Mouse (Mus musculus) heart, embryonic 15.5 days (tissue): Measurements from ENCODE around the gene Cnot6. TPM values are rescaled to one million over a fixed set of nuclear protein-coding genes. Genes with fewer than 3 reads are reported as not detected.

Source experiments
- ATAC-seq: fragments of 200-750 bp; cut with Nextera tagmentation; replicated peaks from 2 replicates; pipeline ENCODE4 v1.8.0; 2017; ENCODE audit warnings: low read depth, moderate TSS enrichment; ENCODE audit not compliant: insufficient number of reproducible peaks, insufficient read depth, low FRiP score
- H3K27ac ChIP-seq: fragments of 300-500 bp; sonication (generic); 2 replicates; pipeline ENCODE4 v1.5.1; 2015; ENCODE audit warnings: mild to moderate bottlenecking, inconsistent platforms
- H3K27me3 ChIP-seq: fragments of 300-500 bp; sonication (generic); 2 replicates; pipeline ENCODE4 v1.6.1; 2015; ENCODE audit warnings: inconsistent platforms
- H3K36me3 ChIP-seq: fragments of 300-500 bp; sonication (generic); 2 replicates; pipeline ENCODE4 v1.6.1; 2015; ENCODE audit warnings: mild to moderate bottlenecking, inconsistent platforms
- H3K4me1 ChIP-seq: fragments of 300-500 bp; sonication (generic); replicated peaks from 2 replicates; pipeline ENCODE4 v1.6.1; 2015; ENCODE audit warnings: inconsistent platforms
- H3K4me2 ChIP-seq: fragments of 300-500 bp; sonication (generic); 2 replicates; pipeline ENCODE4 v1.6.1; 2015; ENCODE audit warnings: inconsistent platforms, mild to moderate bottlenecking, moderate library complexity
- H3K4me3 ChIP-seq: fragments of 300-500 bp; sonication (generic); 2 replicates; pipeline ENCODE4 v1.5.1; 2015; ENCODE audit warnings: mild to moderate bottlenecking, inconsistent platforms
- H3K9ac ChIP-seq: fragments of 300-500 bp; sonication (generic); 2 replicates; pipeline ENCODE4 v1.6.1; 2015; ENCODE audit warnings: mild to moderate bottlenecking, inconsistent platforms
- H3K9me3 ChIP-seq: fragments of 300-500 bp; sonication (generic); replicated peaks from 2 replicates; pipeline ENCODE4 v1.6.1; 2016; ENCODE audit warnings: inconsistent platforms
- WGBS: fragments of 180-500 bp; shearing (Covaris S2); methylation state at CpG from one replicate; pipeline ENCODE4 v1.1.7; 2015; ENCODE audit warnings: mixed read lengths; 5-methylcytosine and 5-hydroxymethylcytosine counted together
- polyA plus RNA-seq: library from polyadenylated mRNA; unstranded; fragments of >200 nt; fragmentation: Nextera tagmentation; extraction: Ambion mirVana; gene quantifications from 2 replicates; pipeline ENCODE4 v1.2.1, GENCODE M21; 2015

Cnot6 gene
- 35.8 and 40.1 TPM in 2 replicates for polyA plus RNA-seq

DNA sequence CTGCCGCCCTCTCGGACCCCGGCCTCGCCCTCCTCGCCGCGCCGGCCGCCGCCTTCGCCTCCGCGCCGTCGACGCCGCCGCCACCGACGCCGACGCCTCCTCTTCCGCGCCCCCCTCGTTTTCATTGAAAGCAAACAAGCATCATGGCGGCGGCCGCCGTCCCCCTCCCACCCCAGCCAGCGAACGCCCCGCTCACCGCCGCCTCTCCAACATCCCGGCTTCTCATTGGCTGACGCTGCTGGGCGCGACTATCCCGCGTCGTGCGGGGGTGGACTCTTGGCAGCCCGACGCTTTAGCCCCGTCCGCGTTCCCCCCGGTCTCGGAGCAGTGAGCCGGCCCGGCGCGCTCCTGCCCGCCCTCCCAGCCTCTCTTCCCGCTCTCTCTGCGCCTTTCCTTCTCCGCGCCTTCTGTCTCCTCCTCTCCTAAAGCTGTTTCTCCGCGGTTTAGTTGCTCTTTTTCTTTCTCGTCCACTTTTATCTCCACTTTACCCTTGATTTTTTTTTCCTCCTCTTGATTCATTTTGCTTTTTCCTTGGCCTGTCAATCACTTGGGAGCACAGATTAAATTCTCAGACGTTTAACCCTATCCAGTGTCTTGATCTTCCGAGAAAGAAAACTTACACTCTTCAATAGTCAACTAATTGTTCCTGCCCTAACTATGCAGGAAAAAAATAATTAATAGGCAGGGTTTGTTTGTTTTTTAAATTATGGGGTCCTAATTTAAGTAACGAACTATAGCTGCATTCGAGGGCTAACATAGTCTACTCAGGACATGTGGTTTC lies at the start of gene Cnot6:
Gene Cnot6, minus strand, starts transcription at position 169 of the 781 bp plus-strand sequence.
- Histone ChIP-seq H3K27me3 (no peaks in the 10 kb centered on the region), H3K4me2 (peak within 1 kb of the TSS; percentile 78), H3K36me3 (no peaks in the 10 kb centered on the region), H3K9ac (peak within 1 kb of the TSS; percentile 99), H3K27ac (peak within 1 kb of the TSS; percentile 96), H3K4me1 (peaks cover 33% of the 10 kb centered on the region), H3K9me3 (no peaks in the 10 kb centered on the region), H3K4me3 (peak within 1 kb of the TSS; percentile 98)
- 1% methylated on average over 63 of the region's 65 CpGs for WGBS
- peak; percentile 96 for ATAC-seq

DNA sequence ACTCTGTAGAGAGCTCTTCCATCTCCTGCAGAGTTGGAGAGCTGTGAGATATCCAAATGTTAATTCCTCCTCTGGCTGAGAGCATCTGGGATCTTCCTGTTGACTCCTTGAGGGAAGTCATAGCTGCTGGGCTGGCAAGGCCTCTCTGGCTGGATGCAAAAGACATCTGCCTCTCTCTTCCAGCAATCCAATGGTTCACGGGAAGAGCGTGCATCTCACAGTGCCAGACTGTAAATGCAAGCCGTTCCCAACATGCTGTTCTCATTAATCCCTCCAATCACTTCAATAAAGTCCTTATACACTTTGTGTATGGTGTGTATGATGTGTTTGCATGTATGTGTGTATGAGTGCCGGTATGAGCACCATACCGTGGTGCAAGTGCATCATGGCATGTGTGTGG lies 48.6 kb upstream of the Cnot6 start:
- Histone ChIP-seq H3K9me3 (no peaks in the 10 kb centered on the region), H3K9ac (no peak overlapping the region), H3K27me3 (no peaks in the 10 kb centered on the region), H3K4me2 (no peak overlapping the region), H3K4me1 (peaks cover 20% of the 10 kb centered on the region), H3K4me3 (no peak overlapping the region), H3K36me3 (no peaks in the 10 kb centered on the region), H3K27ac (no peak overlapping the region)
- ATAC-seq, result no peak
- WGBS, result 85% methylated on average over 5 of the region's 5 CpGs

DNA sequence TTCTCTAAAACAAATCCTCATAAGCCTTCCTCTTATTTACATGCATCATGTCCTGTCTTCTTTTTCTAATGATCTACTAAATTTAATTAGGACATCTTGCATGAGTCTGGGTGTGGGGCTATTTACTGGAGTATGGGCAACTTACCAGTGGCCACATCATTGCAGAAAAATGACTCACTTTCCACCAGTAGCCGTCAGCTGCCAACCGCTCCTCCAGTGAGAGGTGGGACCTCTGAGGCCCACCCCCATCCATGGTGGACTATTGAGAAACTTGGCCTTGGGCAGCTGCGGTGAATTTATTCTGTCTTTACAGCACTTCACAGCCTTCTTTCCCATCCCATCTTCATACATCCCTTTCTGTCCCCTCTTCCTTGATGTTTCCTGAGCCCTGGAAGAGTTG lies 45.6 kb upstream of the Cnot6 start:
- Histone ChIP-seq H3K9ac (no peak overlapping the region), H3K4me2 (no peak overlapping the region), H3K4me3 (no peak overlapping the region), H3K36me3 (no peaks in the 10 kb centered on the region), H3K4me1 (peaks cover 14% of the 10 kb centered on the region), H3K9me3 (no peaks in the 10 kb centered on the region), H3K27me3 (no peaks in the 10 kb centered on the region), H3K27ac (no peak overlapping the region)
- WGBS, result 79% methylated on average over 3 of the region's 3 CpGs
- no peak for ATAC-seq

GRCm38 (mm10) chr11:49754958-49755665 lies 42.6 kb upstream of the Cnot6 start:
- no peak overlapping the region for H3K9ac ChIP-seq

GRCm38 (mm10) chr11:49746756-49747155 lies 34.2 kb upstream of the Cnot6 start:
- no peaks in the 10 kb centered on the region for H3K9me3 ChIP-seq
- H3K27ac ChIP-seq, result no peak overlapping the region
- H3K4me3 ChIP-seq, result no peak overlapping the region
- H3K4me2 ChIP-seq, result no peak overlapping the region
- 94% methylated on average over 1 of the region's 1 CpGs for whole genome bisulfite sequencing
- no peaks in the 10 kb centered on the region for H3K36me3 ChIP-seq
- ATAC-seq, result no peak
- H3K27me3 ChIP-seq, result no peaks in the 10 kb centered on the region
- no peak overlapping the region for H3K9ac ChIP-seq
- H3K4me1 ChIP-seq, result no peaks in the 10 kb centered on the region

More at GRCm38 (mm10) chr11:49754958-49755665, 42.6 kb upstream of the Cnot6 start:
- Histone ChIP-seq H3K27me3 (no peaks in the 10 kb centered on the region), H3K4me1 (peaks cover 14% of the 10 kb centered on the region), H3K4me2 (no peak overlapping the region), H3K36me3 (no peaks in the 10 kb centered on the region), H3K27ac (peak overlapping the region; percentile 80), H3K9me3 (no peaks in the 10 kb centered on the region), H3K4me3 (no peak overlapping the region)
- WGBS, result 32% methylated on average over 12 of the region's 12 CpGs
- peak; percentile 59 for ATAC-seq

DNA sequence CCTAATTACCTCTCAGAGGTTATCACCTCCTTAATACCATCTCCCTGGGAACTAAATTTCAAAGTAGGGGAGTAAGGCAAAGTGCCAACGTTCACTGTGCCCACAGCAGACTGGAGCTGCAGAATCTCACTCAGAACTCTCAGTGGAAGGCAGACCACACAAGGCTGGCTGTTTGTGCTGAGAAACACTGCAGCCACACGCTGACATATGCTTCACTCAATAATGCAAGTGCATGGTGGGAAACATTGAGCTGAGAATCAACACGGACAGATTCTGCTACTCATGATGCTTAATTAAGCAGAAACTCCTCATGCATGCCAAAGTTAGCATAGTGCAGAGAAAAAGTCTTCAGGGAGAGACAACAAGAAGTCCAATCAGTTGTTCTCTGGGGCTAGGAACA lies 33.3 kb upstream of the Cnot6 start:
- Histone ChIP-seq H3K36me3 (no peaks in the 10 kb centered on the region), H3K9me3 (no peaks in the 10 kb centered on the region), H3K9ac (no peak overlapping the region), H3K4me2 (no peak overlapping the region), H3K27ac (no peak overlapping the region), H3K4me1 (no peaks in the 10 kb centered on the region), H3K27me3 (no peaks in the 10 kb centered on the region), H3K4me3 (no peak overlapping the region)
- ATAC-seq, result no peak
- 69% methylated on average over 3 of the region's 3 CpGs for WGBS

GRCm38 (mm10) chr11:49744981-49745380 lies 32.5 kb upstream of the Cnot6 start:
- Histone ChIP-seq H3K4me3 (no peak overlapping the region), H3K27me3 (no peaks in the 10 kb centered on the region), H3K27ac (no peak overlapping the region), H3K4me1 (no peaks in the 10 kb centered on the region), H3K9me3 (no peaks in the 10 kb centered on the region), H3K36me3 (no peaks in the 10 kb centered on the region), H3K9ac (no peak overlapping the region), H3K4me2 (no peak overlapping the region)
- ATAC-seq, result no peak

- Histone ChIP-seq H3K9ac (no peak overlapping the region), H3K27ac (no peak overlapping the region), H3K4me1 (0 out of 2 replicates have a peak, but pooled peaks cover 2% of the 10 kb centered on the region), H3K4me3 (no peak overlapping the region), H3K9me3 (no peaks in the 10 kb centered on the region), H3K4me2 (no peak overlapping the region), H3K36me3 (no peaks in the 10 kb centered on the region), H3K27me3 (no peaks in the 10 kb centered on the region)
- 81% methylated on average over 7 of the region's 7 CpGs for WGBS
- ATAC-seq, result no peak
These were observed 31.1 kb upstream of the Cnot6 start for GRCm38 (mm10) chr11:49743634-49744033.

GRCm38 (mm10) chr11:49742248-49742647 lies 29.7 kb upstream of the Cnot6 start:
- no peak overlapping the region for H3K4me3 ChIP-seq
- peaks cover 8% of the 10 kb centered on the region for H3K4me1 ChIP-seq
- H3K27me3 ChIP-seq, result no peaks in the 10 kb centered on the region
- no peak overlapping the region for H3K9ac ChIP-seq
- no peak overlapping the region for H3K4me2 ChIP-seq
- no peak overlapping the region for H3K27ac ChIP-seq
- WGBS, result 56% methylated on average over 8 of the region's 8 CpGs
- ATAC-seq, result no peak
- no peaks in the 10 kb centered on the region for H3K36me3 ChIP-seq
- H3K9me3 ChIP-seq, result no peaks in the 10 kb centered on the region

GRCm38 (mm10) chr11:49739776-49740175 lies 27.3 kb upstream of the Cnot6 start:
- H3K4me1 ChIP-seq, result peaks cover 21% of the 10 kb centered on the region
- H3K27me3 ChIP-seq, result no peaks in the 10 kb centered on the region
- H3K9ac ChIP-seq, result no peak overlapping the region
- ATAC-seq, result no peak
- H3K4me2 ChIP-seq, result no peak overlapping the region
- no peak overlapping the region for H3K27ac ChIP-seq
- H3K36me3 ChIP-seq, result no peaks in the 10 kb centered on the region
- no peaks in the 10 kb centered on the region for H3K9me3 ChIP-seq
- H3K4me3 ChIP-seq, result no peak overlapping the region
- WGBS, result 54% methylated on average over 3 of the region's 3 CpGs

GRCm38 (mm10) chr11:49738659-49739406 lies 26.3 kb upstream of the Cnot6 start:
- Histone ChIP-seq H3K36me3 (no peaks in the 10 kb centered on the region), H3K9ac (no peak overlapping the region), H3K4me3 (no peak overlapping the region), H3K4me1 (peaks cover 21% of the 10 kb centered on the region), H3K27ac (no peak overlapping the region), H3K27me3 (no peaks in the 10 kb centered on the region), H3K4me2 (no peak overlapping the region), H3K9me3 (no peaks in the 10 kb centered on the region)
- ATAC-seq, result no peak
- 76% methylated on average over 11 of the region's 11 CpGs for WGBS
